Mouse (Mus musculus): ENCODE measurements around the gene Rufy1.

GRCm38 (mm10) chr11:50431134-50432068 lies 476 bp upstream of the Rufy1 start:
- TF ChIP-seq POLR2A (IDR thresholded peaks at IDR 0.05; ENCODE audit: control insufficient read depth, extremely low read depth, insufficient read depth, low read length, poor library complexity) (no peak; the same call in 1 of the 2 replicates), CTCF (IDR thresholded peaks at IDR 0.05; ENCODE audit: borderline replicate concordance, control insufficient read depth, extremely low read depth, insufficient read depth, low read length, poor library complexity) (no peak)
